Mouse (Mus musculus) R1 (cell line): ENCODE measurements around the gene Arl4a.

Experiments used
- DNase-seq: peaks from one replicate; pipeline ENCODE4 v3.0.0-alpha.2; 2018; ENCODE audit warnings: low read depth, low spot score

Arl4a gene

DNA sequence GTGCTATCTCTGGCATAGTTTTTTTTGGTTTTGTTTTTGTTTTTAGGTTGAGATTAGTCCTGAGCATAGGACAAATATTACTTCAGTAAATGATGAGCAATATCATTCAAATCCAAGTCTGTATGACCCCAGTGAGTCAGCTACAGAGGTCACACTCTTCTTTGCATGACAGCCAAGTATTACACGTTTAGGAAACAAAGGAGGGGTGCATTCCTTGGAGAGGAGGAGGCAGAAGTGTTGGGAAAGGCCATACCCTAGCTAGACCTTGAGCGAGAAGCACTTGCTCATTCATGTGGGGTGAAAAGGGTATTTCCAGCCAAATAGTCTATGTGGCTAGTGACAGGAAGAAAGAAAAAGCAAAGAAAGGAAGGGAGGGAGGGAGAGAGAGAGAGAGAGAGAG lies 28.0 kb downstream of the Arl4a start:
- peak; percentile 55 for DNase-seq

DNA sequence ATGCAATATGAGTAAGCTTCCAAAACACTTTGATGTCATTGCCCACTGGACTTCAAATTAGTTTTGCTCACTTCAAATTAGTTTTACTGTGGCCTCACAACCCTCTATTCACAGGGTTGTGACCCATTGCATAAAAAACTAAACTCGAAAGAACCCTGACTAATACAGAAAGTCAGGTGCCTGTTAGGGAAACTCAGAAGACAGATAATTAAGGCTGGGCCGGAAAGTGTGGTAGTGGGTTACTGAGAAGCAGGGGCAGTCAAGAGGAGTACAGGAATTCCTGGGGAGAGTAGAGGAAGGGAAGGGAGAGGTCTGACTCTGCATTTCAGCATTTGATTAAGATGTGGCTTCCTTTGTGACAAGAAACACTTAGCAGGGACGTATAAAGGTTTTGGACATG lies 29.4 kb downstream of the Arl4a start:
- DNase-seq: no peak

DNA sequence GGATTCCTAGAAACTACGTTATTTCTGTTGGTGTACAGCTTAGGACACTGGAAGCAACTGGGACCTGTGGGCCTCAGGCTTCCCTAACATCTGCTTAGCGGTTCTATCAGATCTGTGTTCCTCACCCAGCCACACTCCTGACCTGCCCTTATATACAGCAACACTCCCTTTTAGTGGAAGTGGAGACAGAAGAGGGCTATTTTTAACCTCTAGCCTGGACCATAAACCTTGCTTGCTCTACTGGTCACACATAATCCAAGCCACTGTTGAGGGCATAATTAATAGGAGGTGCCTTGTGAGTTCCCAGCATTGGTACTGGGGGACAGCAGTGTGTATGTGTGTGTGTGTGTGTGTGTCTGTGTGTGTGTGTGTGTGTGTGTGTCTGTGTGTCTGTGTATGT lies 33.1 kb downstream of the Arl4a start:
- DNase-seq: no peak

DNA sequence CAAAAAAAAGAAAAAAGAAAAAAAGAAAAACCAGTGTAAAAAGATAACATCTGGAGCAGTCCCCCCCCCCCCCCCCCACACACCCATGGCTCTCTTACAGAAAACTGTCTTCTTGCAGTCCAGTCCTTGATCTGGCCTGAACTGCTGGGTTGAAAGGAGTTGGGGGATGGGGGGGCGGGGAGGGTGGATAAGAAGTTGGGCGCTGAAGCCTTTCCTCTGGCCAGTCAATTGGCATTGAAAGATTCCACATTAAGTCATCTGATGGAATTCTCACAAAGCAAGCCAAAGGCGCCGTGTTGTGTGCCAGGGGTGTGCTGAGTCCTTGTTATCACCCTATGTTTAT lies 39.0 kb downstream of the Arl4a start:
- no peak for DNase-seq

DNA sequence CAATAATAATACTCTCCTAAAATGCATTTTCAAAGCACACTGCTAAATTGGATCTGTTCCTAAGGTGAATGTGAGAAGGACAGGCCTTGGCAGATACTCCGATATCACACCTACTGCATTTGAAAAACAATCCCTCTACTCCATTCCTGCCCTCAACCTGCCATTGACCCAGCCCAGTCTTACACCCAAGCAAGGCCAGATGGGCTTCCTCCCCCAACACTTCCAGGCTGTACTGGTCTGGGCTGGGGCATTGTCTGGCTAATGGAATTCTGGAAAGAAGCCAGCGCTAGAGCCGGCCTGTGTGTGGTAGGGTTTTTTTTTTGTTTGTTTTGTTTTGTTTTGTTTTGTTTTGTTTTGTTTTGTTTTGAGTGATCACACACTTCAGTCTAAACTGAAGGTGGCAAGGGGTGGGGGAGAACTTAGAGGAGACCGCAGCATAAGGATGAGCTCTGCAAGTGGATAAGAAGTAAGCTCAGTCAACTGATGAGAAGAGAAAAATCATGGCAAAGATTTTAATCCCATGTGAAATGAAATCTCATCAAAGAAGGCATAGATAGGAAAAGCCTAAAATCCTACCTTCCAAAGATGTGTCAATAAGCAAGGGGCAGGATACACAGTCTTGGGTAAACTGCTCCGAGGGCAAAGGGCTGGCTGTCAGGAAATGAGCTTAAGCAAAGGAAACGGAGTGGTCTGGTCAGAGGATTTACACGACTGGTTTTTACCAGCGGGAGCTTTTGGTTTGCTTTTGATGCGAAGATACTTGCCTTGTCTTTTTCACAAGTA lies 39.6 kb downstream of the Arl4a start:
- peak; percentile 99 for DNase-seq

DNA sequence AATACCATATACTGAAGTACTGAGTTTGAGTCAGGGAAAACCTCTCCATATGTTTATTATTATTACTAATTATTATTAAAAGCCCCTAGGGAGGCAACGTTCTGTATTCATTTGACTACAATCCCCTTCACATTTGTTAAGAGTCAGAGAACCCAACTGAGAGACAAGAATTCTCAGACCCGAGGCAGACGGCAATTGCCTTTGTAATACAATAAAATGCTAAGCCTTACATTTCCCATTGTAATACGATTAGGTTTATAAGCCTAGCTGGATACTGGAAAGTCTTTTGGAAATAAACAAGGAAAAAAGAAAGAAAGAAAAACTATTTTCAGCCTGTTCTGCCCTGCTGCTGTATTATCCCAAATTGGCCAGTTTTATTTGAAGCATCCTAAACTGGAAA lies 40.2 kb downstream of the Arl4a start:
- peak; percentile 93 for DNase-seq

DNA sequence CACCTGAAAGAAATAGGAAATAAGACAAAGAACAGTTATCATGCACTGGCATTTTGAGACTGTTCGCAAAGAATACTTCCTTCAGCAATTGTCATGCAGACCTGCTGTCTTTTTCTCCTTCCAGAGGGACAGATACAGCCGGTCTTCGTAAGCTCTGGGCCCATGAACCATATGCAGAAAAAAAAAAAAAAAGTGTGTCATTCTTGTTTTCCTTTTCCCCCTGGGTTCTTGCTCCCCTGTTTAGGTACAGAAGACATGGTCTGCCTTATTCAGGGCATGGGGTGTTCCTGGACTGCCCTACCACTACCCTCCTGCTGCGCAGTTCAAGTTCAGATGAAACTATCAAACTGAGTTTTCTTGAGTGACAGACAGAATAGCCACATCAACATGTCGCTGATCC lies 41.8 kb downstream of the Arl4a start:
- DNase-seq: peak; percentile 39

DNA sequence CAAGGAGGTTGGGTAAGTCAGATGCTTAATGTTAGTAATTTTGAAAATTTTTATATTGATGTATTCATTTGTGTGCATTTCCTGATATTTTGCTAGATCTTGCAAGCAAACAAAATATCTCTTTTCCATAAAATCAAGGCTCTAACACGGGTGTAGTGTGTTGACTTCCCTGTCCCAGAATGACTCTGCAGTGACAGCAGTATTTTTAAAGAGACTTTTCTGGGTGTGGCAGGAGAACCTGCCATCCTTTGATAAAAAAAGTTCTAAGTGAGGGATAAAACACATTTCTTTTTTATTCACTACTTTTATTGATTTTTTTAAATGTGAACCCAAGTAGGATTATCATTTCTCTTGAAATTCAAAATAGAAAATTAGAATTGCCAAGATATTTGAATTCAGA lies 42.2 kb downstream of the Arl4a start:
- DNase-seq: no peak

DNA sequence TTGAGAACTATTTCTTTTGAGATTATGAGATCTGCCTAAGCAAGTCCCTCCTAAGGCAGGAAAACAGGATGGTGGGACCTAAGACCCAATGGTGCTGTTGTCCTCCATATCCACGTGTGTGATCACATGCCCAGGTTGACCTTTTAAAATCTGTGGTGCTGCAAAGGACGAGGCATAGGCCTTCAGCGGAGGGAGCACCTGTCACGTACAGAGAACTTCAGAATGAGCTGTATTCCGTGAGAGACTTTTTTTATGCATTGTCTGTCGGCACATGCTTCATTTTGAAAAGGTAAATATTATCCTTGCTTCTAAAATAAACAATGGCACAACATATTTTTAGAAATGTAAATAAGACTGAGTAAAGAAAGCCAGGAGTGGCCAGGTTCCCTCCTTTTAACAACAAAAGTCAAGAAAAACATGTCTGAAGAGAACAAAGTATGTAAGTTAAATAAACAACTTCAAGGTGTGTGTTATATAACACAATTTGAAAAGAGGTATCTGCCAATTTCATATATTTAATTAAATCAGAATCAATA lies 45.0 kb downstream of the Arl4a start:
- no peak for DNase-seq

DNA sequence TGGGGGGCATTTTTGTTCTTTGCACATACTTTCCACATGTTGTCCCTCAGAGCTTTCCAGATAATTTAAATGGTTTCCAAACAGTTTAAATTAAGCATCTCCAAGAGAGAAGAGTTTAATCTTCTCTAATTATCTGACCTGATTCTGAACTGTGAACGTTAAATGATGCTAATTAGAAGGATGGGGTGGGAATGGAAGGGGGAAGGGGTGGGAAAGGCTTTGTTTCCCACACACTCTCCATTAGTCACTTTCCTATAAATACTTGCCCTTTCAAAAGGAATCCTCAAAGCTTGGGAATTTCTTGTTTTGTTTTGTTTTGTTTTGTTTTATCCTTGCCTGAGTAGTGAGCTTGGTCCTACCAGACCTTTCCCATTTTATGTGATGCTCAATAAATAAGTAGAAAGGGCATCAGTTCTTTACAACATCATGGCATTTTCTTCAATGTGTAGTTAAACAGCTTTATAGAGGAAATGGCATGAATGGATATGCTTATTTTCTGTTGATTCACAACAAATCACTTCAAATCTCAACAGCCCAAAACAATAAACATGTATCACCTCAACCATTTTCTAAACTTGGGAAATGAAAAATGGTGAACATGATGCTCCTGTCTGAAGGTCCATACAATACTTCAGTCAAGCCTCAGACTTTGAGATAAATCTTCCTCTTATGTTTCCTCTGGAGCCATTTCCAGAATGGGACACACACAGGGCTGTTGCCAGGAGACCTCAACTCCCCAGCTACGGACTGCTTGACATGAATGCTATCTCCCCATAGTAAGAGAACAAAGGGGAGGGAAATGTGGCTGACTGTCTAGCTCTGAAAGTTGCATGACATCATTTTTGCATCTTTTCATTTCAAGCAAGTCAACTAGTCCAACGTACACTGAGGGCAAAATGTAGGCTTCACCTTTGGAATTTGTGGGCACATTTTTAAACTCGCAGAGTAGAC lies 46.7 kb downstream of the Arl4a start:
- DNase-seq: no peak

DNA sequence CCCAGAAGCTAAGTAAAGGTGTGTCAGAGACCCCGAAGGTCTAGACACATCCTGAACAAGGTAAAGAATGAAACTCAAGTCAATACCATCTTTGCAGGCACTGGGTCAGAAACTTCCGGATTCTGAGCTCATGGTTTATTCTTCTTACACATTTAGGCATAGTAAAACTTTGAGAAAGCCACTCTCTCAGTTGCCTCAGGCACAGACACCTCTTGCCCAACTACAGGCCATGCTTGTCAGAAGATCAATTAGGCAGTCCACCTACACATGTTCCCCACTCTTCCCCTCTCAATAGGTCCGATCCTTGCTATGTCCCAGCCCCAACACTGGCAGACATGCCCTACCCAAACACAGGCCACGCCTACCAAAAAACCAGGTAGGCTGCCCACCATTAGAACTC lies 48.7 kb downstream of the Arl4a start:
- DNase-seq: no peak

DNA sequence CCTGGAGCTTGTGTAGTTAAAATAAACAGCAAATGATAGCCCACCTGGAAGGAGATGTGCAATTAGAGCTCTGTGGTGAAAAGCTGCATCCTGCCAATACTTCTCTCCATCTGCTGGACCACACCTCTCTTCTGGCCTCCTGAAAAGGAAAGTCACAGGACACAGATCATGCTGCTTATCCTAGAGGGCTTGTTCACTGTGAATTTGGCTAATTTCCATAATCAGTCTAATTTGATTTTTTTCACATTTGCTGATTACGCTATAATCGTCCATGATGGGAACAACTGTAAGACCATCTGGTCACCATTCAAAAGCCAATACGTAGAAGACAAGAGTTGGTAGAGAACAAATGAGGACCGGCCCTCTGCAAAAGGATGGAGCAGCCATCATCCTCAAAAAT lies 50.6 kb downstream of the Arl4a start:
- no peak for DNase-seq

DNA sequence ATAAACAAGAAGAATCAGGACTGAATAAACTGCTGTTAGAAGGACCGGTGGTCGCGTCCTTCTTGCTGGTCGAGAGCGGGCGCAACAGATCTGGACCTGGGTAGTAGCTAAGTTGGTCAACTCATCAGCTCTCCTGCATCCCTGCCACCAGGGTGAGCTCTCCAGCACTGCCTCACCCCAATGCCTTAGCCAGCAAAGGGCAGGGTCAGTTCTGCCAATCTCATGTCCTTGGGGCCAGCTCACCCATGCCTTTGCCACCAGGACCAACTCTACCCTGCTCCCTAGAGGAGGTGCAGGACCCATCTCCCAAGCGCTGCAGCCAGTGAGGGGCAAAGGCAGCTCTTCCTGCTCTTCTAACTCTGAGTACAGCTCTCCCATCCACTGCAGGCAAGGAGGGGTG lies 52.2 kb downstream of the Arl4a start:
- DNase-seq: no peak

DNA sequence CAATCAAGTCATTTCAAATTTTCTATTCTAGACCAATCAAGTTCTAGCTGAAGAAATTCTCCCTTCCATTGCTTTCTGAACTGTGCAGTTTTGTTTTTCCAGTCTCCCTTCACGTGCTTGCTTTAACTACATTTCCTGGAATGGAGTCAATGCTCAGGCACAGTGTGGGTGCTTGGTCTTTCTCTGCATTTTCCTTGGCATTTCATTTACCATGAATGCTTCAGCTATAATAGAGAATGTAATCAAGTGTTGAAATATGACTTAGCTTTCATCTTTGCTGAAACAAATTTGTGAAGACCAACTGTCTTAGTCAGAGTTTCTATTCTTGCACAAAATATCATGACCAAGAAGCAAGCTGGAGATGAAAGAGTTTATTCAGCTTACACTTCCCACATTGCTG lies 58.0 kb downstream of the Arl4a start:
- DNase-seq: no peak

DNA sequence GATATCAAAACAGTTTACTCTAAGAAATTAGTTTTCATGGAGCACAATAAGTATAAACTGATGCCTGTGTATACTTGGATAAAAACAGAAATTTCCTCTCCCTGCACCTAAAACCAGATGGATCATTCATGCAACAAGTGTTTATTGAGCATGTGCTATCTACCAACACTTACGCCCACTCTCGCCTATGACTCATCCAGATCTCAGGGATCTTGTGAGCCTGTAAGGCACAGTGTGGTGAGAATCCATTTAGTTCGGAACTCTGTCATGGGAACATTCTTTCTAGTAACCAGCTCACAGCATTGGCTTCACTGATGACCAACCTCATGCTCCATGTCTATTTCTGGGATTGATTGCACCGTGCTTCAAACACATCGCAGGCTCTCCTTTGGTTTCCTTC lies 58.8 kb downstream of the Arl4a start:
- DNase-seq: no peak

DNA sequence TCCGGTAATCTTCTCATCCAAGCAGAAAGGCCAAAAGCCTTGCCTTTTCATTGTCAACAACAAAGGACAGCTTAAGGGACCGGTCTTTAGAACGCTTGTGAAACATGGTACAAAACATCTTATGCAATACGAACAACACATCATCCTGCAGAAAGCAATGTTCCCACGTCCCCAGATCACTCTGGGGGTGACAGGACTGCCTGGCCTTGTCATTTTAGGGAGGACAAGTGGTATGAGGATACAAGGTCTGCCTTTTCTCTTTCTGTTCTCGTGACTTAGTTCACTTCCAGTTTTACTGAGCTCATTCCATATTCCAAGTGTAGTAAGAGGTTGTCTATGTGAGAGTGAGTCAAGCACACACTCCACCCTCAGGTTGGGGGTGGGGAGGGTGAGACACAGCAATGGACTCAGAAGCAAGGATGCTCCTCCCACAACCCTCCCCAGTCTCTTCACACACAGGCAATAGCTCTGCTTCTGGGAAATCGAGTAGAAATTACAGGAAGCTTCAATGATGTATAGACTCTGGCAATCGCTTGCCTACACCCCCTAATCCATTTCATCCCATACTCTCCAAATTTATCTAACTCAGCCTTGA lies 59.7 kb downstream of the Arl4a start:
- no peak for DNase-seq

DNA sequence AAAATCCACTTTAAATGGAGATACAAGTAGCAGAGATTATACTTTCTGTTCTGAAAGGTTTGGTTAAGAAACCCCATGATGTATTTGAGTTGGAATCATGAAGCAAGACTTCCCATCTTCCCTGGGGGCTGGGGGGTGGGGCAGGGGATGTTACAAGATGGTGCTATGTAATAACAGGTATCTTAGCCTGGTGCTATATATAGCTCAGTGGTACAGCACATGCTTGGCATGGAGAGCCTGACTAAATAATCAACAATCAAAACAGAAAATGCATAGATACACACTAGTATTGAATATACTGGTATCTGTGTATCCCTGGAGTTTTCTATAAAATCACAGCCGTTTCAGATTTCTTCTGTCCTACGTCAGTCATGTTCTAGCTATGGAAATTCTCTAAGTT lies 61.4 kb downstream of the Arl4a start:
- no peak for DNase-seq

DNA sequence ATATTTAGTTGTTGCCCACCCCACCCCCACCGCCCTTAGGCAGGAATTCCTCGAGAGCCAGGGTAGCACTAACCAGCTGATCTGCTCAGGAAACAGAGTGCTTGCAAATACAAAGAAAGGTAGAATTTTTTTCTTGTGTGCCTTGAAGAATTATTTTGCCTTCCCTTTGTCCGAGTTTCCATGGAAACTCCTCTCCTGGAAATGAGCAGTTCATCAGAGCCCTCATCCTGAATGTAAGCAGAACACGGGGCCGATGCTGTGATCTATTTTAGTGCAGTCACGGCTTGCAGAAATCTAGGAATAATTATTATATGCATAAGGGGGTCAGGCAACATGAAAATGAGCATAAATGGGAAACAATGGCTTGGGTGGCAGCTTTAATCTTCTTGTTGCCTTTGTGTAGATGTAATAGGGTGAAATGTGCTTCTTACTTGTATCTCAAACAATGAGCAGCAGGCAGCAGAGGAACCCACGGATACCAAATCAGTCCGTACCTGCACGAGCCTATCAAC lies 61.9 kb downstream of the Arl4a start:
- peak; percentile 24 for DNase-seq

DNA sequence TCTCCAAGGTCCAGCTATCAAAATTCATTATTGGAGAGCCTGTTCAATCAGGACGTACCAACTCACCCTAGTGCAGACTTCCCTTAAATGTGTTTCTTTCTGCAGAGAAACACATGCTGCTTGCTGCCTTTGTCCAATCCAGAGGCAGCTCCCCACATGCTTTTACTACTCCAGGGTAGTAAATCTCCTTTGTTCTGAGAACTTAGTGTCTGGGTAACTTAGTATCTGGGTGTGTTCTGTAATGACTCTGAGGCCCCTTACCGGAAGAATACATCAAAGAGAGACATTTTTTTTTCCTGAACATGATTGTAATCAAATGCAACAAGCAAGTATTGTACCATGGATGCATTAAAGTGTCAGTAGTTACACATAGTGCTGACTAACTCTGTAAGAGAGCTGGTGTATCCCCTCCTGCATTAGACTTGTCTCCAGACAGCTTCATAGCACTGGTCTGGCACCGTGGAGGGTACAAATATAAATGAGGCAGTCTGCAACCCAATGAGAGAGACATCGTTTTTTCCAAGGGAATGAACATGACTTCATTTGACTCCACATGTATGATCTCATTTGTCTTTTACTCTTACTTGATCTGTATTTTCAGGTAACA lies 62.7 kb downstream of the Arl4a start:
- DNase-seq: no peak

DNA sequence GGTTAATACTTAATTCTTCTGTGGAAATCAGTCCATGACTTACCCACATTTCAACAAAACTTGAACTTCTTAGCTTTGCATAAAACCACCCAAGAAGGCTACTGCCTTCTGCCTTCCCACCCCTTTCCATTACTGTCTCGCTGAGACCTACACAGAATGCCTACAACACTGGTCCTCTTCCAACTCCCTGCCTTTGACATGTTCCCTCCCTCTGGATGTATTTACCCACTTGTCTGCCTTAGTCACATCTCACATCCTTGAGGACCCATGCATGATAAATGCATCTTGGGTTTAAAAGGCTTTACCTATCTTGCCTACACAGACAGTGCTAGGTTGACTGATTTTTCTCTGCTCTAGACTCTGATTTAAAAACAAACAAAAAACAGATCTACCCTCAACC lies 63.6 kb downstream of the Arl4a start:
- DNase-seq: no peak

DNA sequence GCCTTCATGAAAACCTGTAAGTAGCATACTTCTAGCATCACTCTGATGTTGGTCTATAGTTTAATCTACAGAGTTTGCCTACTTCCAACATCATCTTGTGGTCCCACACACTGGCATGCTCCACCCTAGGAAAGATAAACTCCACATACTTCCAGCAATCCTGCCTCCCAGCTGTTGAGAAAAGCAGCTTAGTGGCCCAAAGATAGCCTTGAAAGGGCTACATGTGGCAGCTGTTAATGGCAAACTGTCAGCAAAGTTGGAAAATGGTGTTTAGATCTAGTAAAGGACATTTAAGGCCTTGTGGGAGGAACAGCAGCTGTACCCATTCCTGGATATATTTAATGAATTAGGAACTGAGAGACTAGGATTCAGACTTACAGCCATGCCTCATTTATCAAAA lies 68.3 kb downstream of the Arl4a start:
- no peak for DNase-seq

DNA sequence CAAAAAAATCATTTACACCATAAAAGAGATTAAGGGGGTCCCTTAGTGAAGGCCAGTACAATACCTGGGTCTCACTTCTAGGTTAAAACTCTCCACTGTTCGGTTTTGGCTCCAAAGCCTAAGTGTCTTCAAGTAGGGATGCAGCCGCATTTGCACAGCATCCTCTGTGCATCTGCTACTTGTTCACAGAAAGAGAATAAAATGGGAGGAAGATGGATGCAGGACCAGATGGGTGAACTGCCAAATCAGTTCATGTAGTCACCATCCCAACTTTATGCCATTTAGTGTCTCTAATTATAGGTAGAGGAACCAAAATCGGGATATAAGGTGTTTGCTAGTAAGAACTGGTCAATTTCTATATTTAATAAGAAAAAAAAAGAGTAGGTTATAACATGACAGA lies 69.7 kb downstream of the Arl4a start:
- DNase-seq: no peak
